Mouse (Mus musculus) ES-Bruce4 (cell line): ENCODE results near the gene Il17a. TPM values are rescaled to one million over a fixed set of nuclear protein-coding genes. Genes with fewer than 3 reads are reported as not detected.

Source experiments
- H3K27ac ChIP-seq: 2 replicates; pipeline ENCODE4 v1.5.1; 2012; ENCODE audit warnings: low read length, inconsistent platforms; ENCODE audit not compliant: insufficient read depth
- H3K27me3 ChIP-seq: 2 replicates; pipeline ENCODE4 v1.6.1; 2012; ENCODE audit warnings: mild to moderate bottlenecking, low read length, inconsistent platforms; ENCODE audit not compliant: control insufficient read depth, poor library complexity, insufficient read depth, severe bottlenecking
- H3K36me3 ChIP-seq: 2 replicates; pipeline ENCODE4 v1.6.1; 2012; ENCODE audit warnings: inconsistent platforms, mild to moderate bottlenecking, low read length, moderate library complexity; ENCODE audit not compliant: control insufficient read depth, poor library complexity, insufficient read depth, severe bottlenecking
- H3K4me1 ChIP-seq: one replicate; pipeline ENCODE4 v1.8.1; 2011; ENCODE audit warnings: low read length; ENCODE audit not compliant: control insufficient read depth, insufficient read depth
- H3K4me3 ChIP-seq: 2 replicates; pipeline ENCODE4 v1.5.1; 2011; ENCODE audit warnings: low read depth, mild to moderate bottlenecking, low read length
- H3K9ac ChIP-seq: 2 replicates; pipeline ENCODE4 v1.6.1; 2012; ENCODE audit warnings: low read depth, mild to moderate bottlenecking, inconsistent platforms; ENCODE audit not compliant: poor library complexity, severe bottlenecking
- H3K9me3 ChIP-seq: replicated peaks from 2 replicates; pipeline ENCODE4 v1.6.1; 2012; ENCODE audit warnings: mild to moderate bottlenecking, low read length, inconsistent platforms; ENCODE audit not compliant: control insufficient read depth, poor library complexity, insufficient read depth, severe bottlenecking
- CTCF ChIP-seq: IDR thresholded peaks from one replicate; pipeline ENCODE4 v1.8.1; 2011; ENCODE audit warnings: low read depth, low read length
- EP300 ChIP-seq: IDR thresholded peaks from 2 replicates; pipeline ENCODE4 v1.6.1; 2011; ENCODE audit warnings: low read depth, low read length; ENCODE audit not compliant: insufficient read depth
- POLR2A ChIP-seq: IDR thresholded peaks from one replicate; pipeline ENCODE4 v1.8.1; 2011; ENCODE audit warnings: low read length; ENCODE audit not compliant: insufficient read depth
- polyA plus RNA-seq: library from polyadenylated mRNA; stranded (reverse); fragments of >200 nt; gene quantifications from 2 replicates; pipeline ENCODE4 v1.2.4, GENCODE M21; 2011; ENCODE audit warnings: low read depth; ENCODE audit not compliant: missing spikeins, insufficient read depth, insufficient read length

Gene Il17a
- polyA plus RNA-seq, 1 experiment, result not detected

GRCm38 (mm10) chr1:20740496-20740998 is 9.8 kb downstream of the Il17a start:
- Histone ChIP-seq H3K27me3 (no peaks in the 10 kb centered on the region), H3K9me3 (0 out of 2 replicates have a peak, but pooled peaks cover 4% of the 10 kb centered on the region)

GRCm38 (mm10) chr1:20754439-20754838 is 23.7 kb downstream of the Il17a start:
- Histone ChIP-seq H3K36me3 (no peaks in the 10 kb centered on the region), H3K4me1 (no peaks in the 10 kb centered on the region), H3K9ac (no peak overlapping the region), H3K4me3 (no peak overlapping the region), H3K9me3 (no peaks in the 10 kb centered on the region), H3K27me3 (no peaks in the 10 kb centered on the region), H3K27ac (no peak overlapping the region)
- TF ChIP-seq CTCF, result no peak
- TF ChIP-seq POLR2A, result no peak
- no peak for TF ChIP-seq EP300

More at GRCm38 (mm10) chr1:20740496-20740998, 9.8 kb downstream of the Il17a start:
- no peaks in the 10 kb centered on the region for H3K4me1 ChIP-seq
- no peak overlapping the region for H3K4me3 ChIP-seq
- TF ChIP-seq POLR2A, result no peak
- no peak for TF ChIP-seq EP300
- TF ChIP-seq CTCF, result no peak
- no peak overlapping the region for H3K9ac ChIP-seq
- no peak overlapping the region for H3K27ac ChIP-seq
- H3K36me3 ChIP-seq, result no peaks in the 10 kb centered on the region

- no peak overlapping the region for H3K27ac ChIP-seq
- H3K9me3 ChIP-seq, result no peaks in the 10 kb centered on the region
- no peak overlapping the region for H3K4me3 ChIP-seq
- TF ChIP-seq EP300 (no peak), CTCF (no peak), POLR2A (no peak)
- H3K27me3 ChIP-seq, result no peaks in the 10 kb centered on the region
- H3K36me3 ChIP-seq, result no peaks in the 10 kb centered on the region
- H3K4me1 ChIP-seq, result peaks cover 9% of the 10 kb centered on the region
- H3K9ac ChIP-seq, result no peak overlapping the region
Observed at GRCm38 (mm10) chr1:20757586-20757985, 26.9 kb downstream of the Il17a start.

GRCm38 (mm10) chr1:20759799-20760198 is 29.1 kb downstream of the Il17a start:
- Histone ChIP-seq H3K9ac (no peak overlapping the region), H3K36me3 (no peaks in the 10 kb centered on the region), H3K4me3 (no peak overlapping the region), H3K9me3 (no peaks in the 10 kb centered on the region), H3K4me1 (peaks cover 9% of the 10 kb centered on the region), H3K27me3 (no peaks in the 10 kb centered on the region), H3K27ac (no peak overlapping the region)
- TF ChIP-seq POLR2A (no peak), CTCF (no peak), EP300 (no peak)

DNA sequence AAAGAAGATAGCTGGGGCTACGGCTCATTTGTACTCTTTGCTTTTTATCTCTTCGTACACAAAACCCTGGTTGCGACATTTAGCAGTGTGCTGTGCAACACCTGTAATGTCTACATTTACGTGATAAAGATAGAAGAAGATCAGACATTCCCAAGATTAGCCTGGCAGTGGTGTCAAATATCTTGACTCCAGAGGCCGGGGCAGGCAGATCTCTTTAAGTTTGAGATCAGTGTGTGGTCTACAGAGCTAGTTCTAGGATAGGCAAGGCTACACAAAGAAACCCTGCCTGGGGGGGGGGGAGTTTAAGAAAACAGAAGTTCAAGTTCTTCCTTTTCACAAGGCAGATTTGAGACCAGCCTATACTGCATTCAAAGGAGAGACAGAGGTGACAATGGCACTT is 29.6 kb downstream of the Il17a start:
- no peak overlapping the region for H3K27ac ChIP-seq
- H3K27me3 ChIP-seq, result no peaks in the 10 kb centered on the region
- no peak overlapping the region for H3K4me3 ChIP-seq
- TF ChIP-seq CTCF (no peak), EP300 (no peak)
- peaks cover 9% of the 10 kb centered on the region for H3K4me1 ChIP-seq
- no peaks in the 10 kb centered on the region for H3K36me3 ChIP-seq
- no peak overlapping the region for H3K9ac ChIP-seq
- H3K9me3 ChIP-seq, result no peaks in the 10 kb centered on the region

DNA sequence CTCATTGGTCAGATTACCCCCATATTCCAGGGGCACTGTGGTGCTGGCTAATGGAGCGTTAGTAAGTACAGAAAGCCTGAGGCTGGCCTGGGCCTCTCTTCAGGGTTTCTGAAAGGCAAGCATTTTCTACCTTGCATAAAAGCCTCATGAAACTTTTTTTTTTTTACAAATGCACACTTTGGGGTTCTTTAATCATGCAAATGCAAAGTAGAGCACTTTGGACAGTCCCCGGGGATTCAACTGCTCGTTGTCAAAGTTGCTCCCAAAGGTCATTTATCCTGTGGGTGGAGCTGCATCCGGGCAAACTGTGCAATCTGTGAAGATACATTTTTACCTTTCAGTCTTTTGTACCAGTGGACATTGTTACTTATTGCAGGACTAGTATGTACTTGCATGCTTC is 30.7 kb downstream of the Il17a start:
- no peak overlapping the region for H3K9ac ChIP-seq
- H3K9me3 ChIP-seq, result no peaks in the 10 kb centered on the region
- no peaks in the 10 kb centered on the region for H3K27me3 ChIP-seq
- no peak overlapping the region for H3K4me3 ChIP-seq
- peak overlapping the region; percentile 54; the same call in 1 of the 2 replicates for H3K27ac ChIP-seq
- peaks cover 9% of the 10 kb centered on the region for H3K4me1 ChIP-seq
- no peak for TF ChIP-seq POLR2A
- TF ChIP-seq EP300, result peak; percentile 61; the same call in 1 of the 2 replicates
- no peaks in the 10 kb centered on the region for H3K36me3 ChIP-seq
